Mouse (Mus musculus): ENCODE measurements around the gene Htr2a. TPM values are rescaled to one million over a fixed set of nuclear protein-coding genes. Genes with fewer than 3 reads are reported as not detected.

Gene Htr2a
- polyA plus RNA-seq, 1 experiment: not detected

DNA sequence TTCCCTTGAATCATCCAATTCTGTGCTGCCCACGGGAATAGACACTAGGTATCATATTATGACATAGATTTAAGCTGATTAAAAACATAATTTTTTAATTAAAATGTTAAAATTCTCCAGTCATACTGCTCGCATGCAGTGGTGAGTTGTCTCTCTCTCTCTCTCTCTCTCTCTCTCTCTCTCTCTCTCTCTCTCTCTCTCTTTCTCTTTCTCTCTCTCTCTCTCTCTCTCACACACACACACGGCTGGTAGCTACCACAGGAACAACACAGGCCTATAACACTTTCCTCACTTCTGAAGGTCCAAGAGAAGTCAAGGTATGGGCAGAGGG, 32.3 kb downstream of the Htr2a start:
- no peak for TF ChIP-seq GATA1 (IDR thresholded peaks at IDR 0.05; ENCODE audit: low read length)

DNA sequence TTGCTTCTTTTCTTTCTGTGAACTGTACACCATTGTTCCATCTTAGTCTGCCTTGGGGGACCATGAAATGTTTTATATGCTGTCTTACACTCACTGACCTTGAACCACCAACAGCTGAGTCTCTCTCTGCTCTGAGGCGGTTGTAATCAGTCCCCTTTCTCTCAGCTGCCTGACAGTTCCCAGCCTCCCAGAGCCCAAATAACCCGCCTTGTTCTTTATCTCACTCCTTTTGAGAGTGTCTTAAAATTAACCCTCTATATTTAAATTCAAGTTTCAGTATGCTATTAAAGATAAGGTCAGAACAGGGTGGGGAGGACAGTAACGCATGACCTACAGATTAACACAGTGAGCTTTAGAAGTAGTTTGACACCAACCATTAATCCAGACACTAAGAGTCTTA, 32.9 kb downstream of the Htr2a start:
- no peak for TF ChIP-seq GATA1 (IDR thresholded peaks at IDR 0.05; ENCODE audit: low read length)

DNA sequence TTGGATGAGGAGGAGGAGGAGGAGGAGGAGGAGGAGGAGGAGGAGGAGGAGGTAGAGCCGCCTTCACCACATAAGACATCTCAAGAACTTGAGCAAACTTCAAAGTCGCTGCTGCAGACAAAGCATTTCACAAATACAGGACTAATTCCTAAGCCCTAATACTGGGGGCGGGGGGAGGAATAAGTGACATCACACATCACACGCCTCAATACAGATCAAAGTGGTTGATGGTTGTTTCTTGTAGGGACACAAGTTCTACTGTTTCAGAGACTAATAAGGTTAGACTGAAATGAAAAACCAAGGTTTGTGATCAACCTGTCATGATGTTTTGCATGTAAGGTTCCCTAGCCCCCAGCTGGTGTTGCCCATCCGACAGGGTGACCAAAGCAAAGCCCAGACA, 39.2 kb downstream of the Htr2a start:
- no peak for TF ChIP-seq GATA1 (IDR thresholded peaks at IDR 0.05; ENCODE audit: low read length)

DNA sequence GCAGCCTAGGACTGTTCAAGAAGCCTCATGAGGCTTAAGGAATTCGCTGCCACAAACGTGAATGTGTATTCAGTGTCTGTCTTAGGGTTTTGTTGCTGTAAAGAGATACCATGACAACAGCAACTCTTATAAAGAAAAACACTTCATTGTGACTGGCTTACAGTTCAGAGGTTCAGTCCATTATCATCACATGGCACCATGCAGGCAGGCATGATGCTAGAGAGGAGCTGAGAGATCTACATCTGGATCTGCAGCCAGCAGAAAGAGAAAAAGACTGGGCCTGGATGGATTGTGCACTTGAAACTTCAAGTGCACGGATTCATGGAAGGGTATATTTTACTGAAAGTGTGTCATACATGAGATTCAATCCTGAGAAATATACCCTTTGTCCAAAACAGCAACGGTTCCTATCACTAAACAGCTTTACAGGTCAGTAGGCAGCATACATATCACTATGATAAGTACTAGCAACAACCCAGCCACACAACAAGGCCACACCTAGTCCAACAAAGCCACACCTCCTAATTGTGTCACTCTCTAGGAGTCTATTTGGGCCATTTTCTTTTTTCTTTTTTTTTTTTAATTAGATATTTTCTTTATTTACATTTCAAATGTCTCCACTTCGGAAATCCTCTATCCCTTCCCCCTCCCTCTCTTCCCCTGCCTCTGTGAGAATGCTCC, 43.8 kb downstream of the Htr2a start:
- TF ChIP-seq GATA1 (IDR thresholded peaks at IDR 0.05; ENCODE audit: low read length): no peak

DNA sequence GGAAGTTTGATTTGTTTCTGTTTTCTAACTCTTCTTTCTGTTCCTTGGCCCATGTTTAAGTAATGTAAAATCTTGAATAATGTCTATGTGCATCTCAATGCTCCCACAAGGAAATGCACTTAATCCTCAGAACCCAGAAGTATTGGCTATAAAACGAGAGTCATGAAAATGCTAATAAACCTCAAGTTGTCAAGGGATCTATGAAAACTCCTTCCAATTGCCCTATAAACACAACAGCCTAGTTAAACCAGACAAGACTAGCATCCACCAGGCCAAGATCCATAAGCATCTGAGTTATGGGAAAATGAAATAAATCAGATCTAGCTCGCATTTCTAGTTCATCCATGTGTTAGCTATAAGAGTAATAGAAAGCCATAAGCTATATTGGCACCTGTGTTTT, 51.3 kb downstream of the Htr2a start:
- TF ChIP-seq GATA1 (IDR thresholded peaks at IDR 0.05; ENCODE audit: low read length): no peak

DNA sequence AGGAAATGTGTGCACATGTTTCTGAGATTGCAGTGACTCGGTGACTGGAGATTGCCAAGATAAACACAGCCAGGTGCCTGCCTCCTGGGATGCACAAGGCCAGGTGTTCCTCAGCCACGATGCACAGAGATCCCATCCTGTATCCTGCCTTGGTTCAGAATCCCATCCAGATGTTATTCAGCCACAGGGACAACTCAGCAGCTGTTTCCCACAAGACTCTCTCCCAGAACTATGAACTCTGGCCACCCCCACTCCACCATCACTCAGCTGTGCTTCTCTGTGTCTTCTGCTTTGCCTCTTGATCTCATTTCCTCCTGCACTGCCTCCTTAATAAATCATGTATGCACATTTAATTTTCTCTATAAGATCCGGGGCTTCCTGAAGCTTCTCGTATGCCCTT, 56.1 kb downstream of the Htr2a start:
- TF ChIP-seq GATA1 (IDR thresholded peaks at IDR 0.05; ENCODE audit: low read length): no peak

DNA sequence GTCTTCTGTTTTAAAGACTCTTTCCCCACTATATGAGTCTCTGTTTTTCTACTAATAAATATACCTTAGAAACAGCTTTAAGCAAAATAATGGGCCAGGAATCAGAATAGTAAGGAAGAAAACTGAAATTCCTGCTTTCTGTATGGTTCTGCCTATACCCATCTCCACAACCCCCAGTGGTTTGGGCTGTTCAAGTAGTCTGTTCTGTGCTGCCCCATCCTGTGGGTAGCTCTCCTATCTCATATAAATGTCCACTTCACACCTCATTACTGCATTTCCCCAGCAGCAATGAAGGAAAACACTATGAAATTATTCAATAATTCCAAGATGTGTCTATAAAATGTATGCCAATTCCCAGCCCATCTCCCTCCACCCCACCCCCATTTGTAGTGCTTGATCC, 56.8 kb downstream of the Htr2a start:
- no peak for TF ChIP-seq GATA1 (IDR thresholded peaks at IDR 0.05; ENCODE audit: low read length)

DNA sequence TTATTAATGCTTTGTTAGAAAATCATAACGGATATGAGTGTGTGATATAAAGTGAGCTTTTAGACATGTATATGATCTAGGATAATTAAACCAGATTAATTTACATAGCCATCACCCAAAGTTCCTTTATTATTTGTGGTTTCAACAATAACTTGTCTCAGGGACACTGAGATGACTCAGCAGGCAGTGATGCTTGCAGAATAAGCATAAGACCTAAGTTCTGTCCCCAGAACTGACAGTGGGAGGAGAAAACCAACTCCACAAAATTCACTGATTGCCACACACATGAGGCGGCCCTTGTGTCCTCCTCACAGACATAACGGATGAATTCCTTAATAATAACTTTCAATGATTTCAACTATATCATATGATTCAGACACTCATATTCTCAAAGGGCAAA, 58.6 kb downstream of the Htr2a start:
- no peak for TF ChIP-seq GATA1 (IDR thresholded peaks at IDR 0.05; ENCODE audit: low read length)

DNA sequence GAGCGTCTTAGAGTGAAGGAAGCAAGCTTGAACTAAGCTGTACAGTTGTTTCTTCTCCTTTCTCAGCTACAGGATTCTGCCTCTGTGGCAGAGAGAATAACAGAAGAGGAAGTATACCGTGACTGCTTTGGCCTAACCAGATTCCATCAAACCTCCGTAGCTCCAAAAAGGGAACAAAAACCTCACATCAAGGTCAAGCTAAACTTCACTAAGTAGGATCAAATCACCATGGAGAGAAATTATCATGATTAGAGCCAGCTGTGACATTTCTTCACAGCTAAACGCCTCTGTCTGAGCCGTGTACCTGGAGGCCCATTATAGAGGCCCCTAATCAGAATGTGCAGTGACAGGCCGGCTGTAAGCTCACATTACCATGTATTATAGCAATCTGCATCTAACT, 63.3 kb downstream of the Htr2a start:
- TF ChIP-seq GATA1 (IDR thresholded peaks at IDR 0.05; ENCODE audit: low read length): no peak

DNA sequence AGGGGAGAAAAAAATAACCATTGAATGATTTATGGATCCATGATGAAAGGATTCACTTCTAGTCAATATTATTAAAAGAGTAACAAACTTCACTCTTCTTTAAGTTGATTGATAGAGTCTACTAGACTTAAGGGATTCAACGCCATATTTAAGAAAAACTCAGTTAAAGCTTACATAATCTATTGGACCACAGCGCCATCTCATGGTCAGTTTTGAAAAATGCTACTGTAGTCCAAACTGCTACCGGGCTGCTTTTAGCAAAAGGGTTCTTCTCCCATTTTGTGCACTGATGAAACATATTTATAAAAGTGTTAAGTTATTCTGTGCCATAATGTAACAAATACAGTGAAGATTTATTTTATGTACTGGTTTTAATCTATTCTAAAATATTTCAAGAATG, 68.4 kb downstream of the Htr2a start:
- TF ChIP-seq GATA1 (IDR thresholded peaks at IDR 0.05; ENCODE audit: low read length): no peak

DNA sequence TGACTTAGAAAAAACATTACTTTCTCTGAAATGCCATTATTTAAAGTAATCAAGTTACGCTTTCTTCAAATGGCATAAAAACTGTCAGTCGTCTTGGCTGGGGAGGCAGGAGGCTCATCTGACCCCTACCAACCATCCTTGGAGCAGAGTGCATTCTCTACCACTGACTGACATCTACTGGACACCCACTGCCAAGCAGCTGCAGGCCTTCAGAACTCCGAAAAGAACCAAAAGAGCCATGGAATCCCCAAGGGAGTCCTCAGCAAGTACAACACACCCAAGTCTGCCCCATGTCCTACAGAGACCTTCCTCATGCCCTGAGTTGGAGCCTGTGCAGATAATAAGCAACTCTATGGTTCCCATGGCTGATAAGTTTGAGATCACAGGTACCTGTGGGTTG, 82.9 kb downstream of the Htr2a start:
- no peak for TF ChIP-seq GATA1 (IDR thresholded peaks at IDR 0.05; ENCODE audit: low read length)

DNA sequence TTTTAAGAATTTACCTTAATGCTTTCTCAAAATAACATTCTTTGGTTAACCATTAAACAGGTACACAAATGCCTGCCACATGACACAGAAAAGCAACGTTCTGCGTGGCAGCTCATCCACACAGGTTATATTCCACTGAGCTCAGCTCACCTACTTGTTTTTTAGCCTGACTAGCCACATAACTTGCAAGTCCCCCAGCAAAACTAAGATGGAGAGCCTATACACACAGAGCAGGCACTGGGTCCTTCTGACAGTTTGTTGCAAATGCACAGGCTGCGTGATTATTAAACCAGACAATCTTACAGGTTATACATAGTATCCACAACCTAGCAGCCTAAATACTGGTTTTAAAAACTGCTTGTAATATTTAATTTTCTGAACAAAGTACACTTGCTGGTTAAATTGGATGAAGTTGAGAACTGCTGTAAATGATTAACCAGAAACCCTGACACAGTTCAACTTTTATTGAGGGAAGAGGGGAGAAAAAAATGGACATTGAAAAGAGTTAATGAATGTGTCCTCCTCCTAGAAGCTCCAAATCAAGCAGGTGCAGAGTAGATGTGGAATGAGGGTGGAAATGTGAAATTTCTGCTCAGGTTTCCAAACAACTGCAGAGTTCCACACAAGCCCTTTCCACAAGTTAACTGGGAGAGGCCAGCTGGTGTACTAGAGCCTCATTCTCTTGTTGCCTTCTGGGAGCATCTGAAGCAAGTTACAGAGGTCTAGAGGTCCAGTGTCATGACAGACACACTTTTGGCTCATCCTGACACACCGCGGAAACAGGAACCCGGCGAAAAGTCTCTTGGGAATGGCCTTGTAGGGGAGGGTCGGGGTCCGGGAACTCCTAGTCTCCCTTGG, 90.8 kb downstream of the Htr2a start:
- TF ChIP-seq GATA1 (IDR thresholded peaks at IDR 0.05; ENCODE audit: low read length): no peak

DNA sequence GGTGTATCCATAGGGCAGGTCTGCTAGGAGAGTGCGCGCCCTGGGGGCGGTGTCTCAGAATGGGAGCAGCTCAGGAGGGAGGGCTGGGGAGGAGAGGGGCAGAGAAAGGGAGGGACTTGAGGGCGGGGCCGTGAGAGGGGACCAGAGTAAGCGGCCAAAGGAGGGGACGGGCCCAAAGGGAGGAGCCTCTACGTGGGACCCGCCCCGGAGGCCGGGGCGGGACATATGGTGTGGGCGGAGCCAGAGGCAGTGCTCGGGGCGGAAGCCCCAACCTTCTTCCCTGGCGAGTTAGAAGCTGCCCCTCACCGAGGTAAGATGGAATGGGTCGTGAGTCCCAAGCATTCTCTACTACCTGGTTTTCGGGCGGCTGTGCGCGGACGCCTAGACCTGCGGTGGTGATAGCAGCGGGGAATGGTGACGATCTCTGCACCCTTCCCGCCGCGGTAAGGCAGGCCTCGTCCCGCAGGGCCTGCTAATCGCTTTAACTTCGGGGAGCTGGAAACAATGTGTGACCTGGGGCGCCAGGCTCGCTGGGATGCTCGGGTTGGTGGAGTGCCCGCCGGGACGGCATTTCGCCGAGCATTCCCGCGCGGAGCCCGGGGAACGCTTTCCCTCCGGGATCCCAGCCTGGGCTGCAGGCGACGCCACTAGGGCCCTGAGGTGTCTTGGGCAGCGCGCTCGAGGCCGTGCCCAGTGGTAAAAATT, 91.6 kb downstream of the Htr2a start, which contains the start of gene Esd:
TSS of gene Esd (plus strand) at position 219 of the 705 bp plus-strand sequence.
- TF ChIP-seq GATA1 (IDR thresholded peaks at IDR 0.05; ENCODE audit: low read length): no peak

DNA sequence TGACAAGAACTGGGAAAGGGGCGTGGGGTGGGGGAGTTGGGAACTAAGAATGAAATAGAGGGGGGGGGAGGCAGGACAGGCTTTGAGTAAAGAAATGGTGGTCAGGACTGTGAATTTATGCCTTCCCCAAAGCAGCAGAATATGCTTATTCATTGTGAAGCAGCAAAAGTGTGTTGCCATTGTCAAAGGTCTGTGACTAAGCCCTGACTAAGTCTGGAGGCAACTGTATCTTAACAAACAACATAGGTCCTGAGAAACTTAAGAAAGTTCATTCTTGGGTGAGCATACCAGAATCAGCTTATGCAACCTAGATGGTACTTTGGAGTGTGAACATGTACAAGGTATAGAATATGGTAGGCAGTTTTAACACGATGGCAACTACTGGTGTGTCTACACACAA, 92.8 kb downstream of the Htr2a start:
- TF ChIP-seq GATA1 (IDR thresholded peaks at IDR 0.05; ENCODE audit: low read length): no peak

DNA sequence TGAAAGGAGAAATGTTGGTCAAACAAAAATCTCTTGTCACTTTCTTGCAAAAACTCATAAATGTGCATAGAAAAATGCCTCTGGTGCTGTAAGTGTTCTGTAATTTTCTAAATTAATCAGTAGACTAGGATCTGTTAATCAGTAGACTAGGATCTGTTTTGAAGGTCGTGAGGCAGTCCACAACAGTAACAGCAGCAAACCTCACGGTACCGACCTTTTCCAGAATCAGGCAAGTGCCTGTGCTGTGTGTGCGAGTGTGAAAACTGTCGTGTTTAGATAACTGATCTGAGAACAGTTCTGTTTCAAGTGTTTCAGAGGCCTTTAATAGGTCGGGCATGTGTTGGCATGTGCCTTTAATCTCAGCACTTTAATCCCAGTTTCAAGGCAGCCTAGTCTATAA, 94.8 kb downstream of the Htr2a start:
- no peak for TF ChIP-seq GATA1 (IDR thresholded peaks at IDR 0.05; ENCODE audit: low read length)

DNA sequence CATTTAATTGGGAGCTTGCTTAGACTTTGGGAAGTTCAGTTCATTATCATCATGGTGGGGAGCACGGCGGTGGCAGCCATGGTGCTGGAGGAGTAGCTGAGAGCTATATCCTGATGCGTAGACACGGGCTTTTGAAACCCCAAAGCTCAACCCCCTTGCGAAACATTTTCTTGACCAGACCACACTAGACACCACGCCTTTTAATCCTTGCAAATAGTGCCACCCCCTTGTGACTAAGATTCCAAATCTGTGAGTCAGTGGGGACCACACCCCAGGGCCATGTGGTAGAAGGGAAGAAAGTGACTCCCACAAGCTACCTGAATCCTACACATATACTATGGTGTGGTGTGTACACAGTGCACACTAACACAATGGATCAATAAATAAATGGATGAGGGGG, 96.2 kb downstream of the Htr2a start:
- no peak for TF ChIP-seq GATA1 (IDR thresholded peaks at IDR 0.05; ENCODE audit: low read length)

Other genes with a start within 250 kb of the Htr2a start
- 5.3 and 5.9 TPM in 2 replicates for gene Esd, start 91.5 kb downstream of the Htr2a start, polyA plus RNA-seq (2012)

Data from G1E-ER4 (cell line).